Mouse (Mus musculus) kidney, postnatal 14 days (tissue): ENCODE data around the gene Fbxl3.

Experiments
- DNase-seq: peaks from one replicate; pipeline ENCODE4 v3.0.0; 2022; ENCODE audit warnings: mixed read lengths

Gene Fbxl3

GRCm38 (mm10) chr14:103085840-103086533, 13.4 kb downstream of the Fbxl3 start:
- DNase-seq, result no peak

GRCm38 (mm10) chr14:103079209-103079977, 20.0 kb downstream of the Fbxl3 start:
- no peak for DNase-seq

GRCm38 (mm10) chr14:103078006-103078912, 21.1 kb downstream of the Fbxl3 start:
- DNase-seq, result no peak

GRCm38 (mm10) chr14:103077272-103078005, 21.9 kb downstream of the Fbxl3 start:
- no peak for DNase-seq

GRCm38 (mm10) chr14:103075166-103075565, 24.2 kb downstream of the Fbxl3 start:
- DNase-seq, result no peak

- no peak for DNase-seq
Measured at GRCm38 (mm10) chr14:103073825-103074224, 25.5 kb downstream of the Fbxl3 start.

GRCm38 (mm10) chr14:103072731-103073130, 26.6 kb downstream of the Fbxl3 start:
- DNase-seq, result no peak

GRCm38 (mm10) chr14:103071471-103071870, 27.9 kb downstream of the Fbxl3 start:
- no peak for DNase-seq

- DNase-seq, result no peak
Measured at GRCm38 (mm10) chr14:103070790-103071189, 28.6 kb downstream of the Fbxl3 start.

GRCm38 (mm10) chr14:103069864-103070611, 29.3 kb downstream of the Fbxl3 start, which contains the start of gene Cln5:
Gene Cln5 (plus strand): TSS chr14:103070216.
- peak; percentile 97 for DNase-seq

- DNase-seq, result no peak
Measured at GRCm38 (mm10) chr14:103069465-103069863, 29.9 kb downstream of the Fbxl3 start.

GRCm38 (mm10) chr14:103065294-103066167, 33.8 kb downstream of the Fbxl3 start:
- DNase-seq, result peak; percentile 82

GRCm38 (mm10) chr14:103059495-103059894, 39.9 kb downstream of the Fbxl3 start:
- no peak for DNase-seq

GRCm38 (mm10) chr14:103058998-103059397, 40.4 kb downstream of the Fbxl3 start:
- DNase-seq, result no peak

GRCm38 (mm10) chr14:103056601-103057000, 42.8 kb downstream of the Fbxl3 start:
- DNase-seq, result no peak

GRCm38 (mm10) chr14:103054731-103055130, 44.6 kb downstream of the Fbxl3 start:
- no peak for DNase-seq

GRCm38 (mm10) chr14:103051159-103051769, 48.1 kb downstream of the Fbxl3 start:
- peak; percentile 87 for DNase-seq

GRCm38 (mm10) chr14:103048292-103049086, 50.9 kb downstream of the Fbxl3 start:
- DNase-seq, result no peak

GRCm38 (mm10) chr14:103046677-103047076, 52.7 kb downstream of the Fbxl3 start, which contains the start of gene Acod1:
Gene Acod1 (plus strand): TSS chr14:103046977.
- no peak for DNase-seq
